Mouse (Mus musculus) cerebral cortex, adult 2 months (tissue): ENCODE data around the gene Tmem40.

Source experiments
- WGBS: fragments of 180-500 bp; shearing (Covaris S2); methylation state at CpG from one replicate; pipeline ENCODE4 v1.1.7; 2018; 5-methylcytosine and 5-hydroxymethylcytosine counted together

Gene Tmem40

GRCm38 (mm10) chr6:115761995-115762756 is at the start of gene Tmem40:
Gene Tmem40 (minus strand): TSS chr6:115762410.
- 11% methylated on average over 9 of the region's 9 CpGs for WGBS

DNA sequence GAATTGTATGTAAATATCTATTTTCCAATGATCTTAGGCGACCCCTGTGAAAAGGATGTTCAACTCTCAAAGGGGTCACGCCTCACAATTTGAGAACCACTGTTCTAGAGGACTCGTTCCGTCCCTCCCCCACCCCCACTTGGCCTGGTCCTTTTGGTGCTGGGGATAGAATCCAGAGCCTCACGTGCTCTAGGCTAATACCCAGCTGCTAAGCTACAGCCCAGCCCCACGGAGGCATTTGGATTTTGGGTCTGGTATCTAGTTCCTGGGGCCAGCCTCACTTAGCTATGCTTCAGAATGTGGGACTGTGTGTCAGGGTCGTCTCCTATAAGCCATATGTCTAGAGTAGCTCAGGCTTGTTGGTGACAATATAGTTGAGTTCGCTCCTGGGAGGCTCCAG is 49.4 kb upstream of the Tmem40 start:
- WGBS = 72% methylated on average over 8 of the region's 8 CpGs

DNA sequence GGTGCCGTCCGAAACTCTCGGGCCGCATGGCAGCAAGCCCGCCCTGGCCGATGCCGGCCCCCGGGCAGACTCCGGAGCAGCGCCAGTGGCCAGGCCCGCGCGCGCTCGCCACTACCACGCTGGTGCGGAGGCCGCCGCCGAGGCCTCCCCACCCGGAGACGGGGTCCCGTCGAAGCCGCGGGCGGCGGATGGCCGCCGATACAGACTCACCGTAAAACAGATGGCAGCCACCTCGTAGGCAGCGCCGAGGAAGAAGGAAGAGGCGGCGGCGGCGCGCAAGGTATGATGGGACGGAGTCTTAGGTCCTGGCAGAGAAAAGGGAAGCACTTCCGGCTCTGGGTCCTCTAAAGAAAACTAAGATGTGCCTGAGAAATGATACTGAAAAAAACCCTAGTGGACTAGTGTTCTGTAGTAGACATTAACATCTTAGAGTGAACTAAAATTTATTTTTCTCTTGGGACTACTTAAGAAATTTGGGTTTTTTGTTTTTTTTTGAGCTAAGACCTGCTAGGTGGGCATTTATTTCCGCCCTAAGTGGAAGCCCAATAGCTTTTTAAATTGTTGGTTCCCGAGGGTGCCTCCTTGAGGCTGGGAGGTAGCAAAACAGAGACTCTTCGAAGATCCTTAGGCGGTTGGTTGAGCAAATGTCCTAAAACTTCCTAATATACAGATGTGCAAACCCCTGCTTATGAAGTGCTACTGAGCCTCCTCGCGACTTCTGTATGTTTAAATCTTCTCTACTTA is 46.5 kb upstream of the Tmem40 start, which contains the start of gene Rpl32:
TSS of gene Rpl32 (minus strand) at position 260 of the 744 bp plus-strand sequence.
- under 1% methylated on average over 47 of the region's 47 CpGs for WGBS

DNA sequence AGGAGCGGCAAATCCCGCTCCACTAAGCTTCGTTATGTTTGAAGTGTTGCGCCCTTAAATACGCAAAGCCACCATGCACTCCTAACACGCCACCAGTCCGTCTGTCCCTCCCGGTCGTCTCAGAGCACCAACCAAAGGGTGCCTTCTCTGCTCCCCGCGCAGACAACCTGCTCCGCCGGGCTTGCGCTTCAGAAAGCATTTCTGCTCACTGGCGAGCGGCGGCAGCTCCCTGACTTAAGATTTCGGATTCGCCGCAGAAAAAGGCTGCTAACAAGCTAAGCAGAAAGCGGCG is 45.9 kb upstream of the Tmem40 start:
- 0% methylated on average over 22 of the region's 22 CpGs for WGBS

GRCm38 (mm10) chr6:115807464-115808195 is 45.4 kb upstream of the Tmem40 start:
- 5% methylated on average over 15 of the region's 15 CpGs for WGBS

- 63% methylated on average over 10 of the region's 10 CpGs for WGBS
Measured at GRCm38 (mm10) chr6:115804432-115805192, 42.4 kb upstream of the Tmem40 start.

- 43% methylated on average over 16 of the region's 16 CpGs for WGBS
Measured at GRCm38 (mm10) chr6:115803541-115804382, 41.6 kb upstream of the Tmem40 start.

DNA sequence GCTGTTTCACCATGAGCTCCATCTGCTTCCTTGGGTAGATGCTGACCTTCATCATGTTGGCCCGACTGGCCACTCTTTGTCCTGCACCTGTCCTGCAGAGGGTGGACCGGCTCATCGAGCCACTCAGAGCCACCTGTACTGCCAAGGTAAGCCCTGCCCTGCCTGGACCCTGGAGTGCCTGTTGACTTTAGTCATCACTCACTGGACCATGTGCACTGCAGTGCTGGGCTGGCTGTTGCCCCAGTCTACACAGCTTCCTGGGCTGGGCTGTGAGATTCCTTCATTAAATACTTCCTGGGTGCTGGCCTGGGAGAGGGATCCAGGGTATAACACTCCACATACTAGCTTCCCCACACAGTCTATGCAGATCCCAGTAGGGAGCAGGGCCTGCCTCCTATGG is 39.6 kb upstream of the Tmem40 start:
- 97% methylated on average over 3 of the region's 3 CpGs for WGBS

DNA sequence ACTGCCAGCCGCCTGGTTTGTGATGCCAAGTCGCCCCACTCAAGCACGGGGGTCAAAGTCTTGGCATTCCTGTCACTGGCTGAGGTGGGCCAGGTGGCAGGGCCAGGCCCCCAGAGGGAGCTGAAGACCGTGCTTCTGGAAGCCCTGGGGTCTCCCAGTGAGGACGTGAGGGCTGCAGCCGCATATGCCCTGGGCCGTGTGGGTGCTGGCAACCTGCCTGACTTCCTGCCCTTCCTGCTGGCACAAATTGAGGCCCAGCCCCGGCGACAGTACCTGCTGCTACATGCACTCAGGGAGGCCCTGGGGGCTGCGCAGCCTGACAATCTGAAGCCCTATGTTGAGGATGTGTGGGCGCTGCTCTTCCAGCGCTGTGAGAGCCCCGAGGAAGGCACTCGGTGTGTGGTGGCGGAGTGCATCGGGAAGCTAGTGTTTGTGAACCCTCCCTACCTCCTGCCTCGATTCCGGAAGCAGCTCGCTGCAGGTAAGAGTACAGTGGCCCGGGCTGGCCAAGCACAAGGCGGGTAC is 30.5 kb upstream of the Tmem40 start:
- 67% methylated on average over 21 of the region's 21 CpGs for WGBS

- WGBS = 72% methylated on average over 34 of the region's 34 CpGs
Measured at GRCm38 (mm10) chr6:115791842-115792686, 29.9 kb upstream of the Tmem40 start.

GRCm38 (mm10) chr6:115791016-115791415 is 28.8 kb upstream of the Tmem40 start:
- 88% methylated on average over 10 of the region's 10 CpGs for WGBS

DNA sequence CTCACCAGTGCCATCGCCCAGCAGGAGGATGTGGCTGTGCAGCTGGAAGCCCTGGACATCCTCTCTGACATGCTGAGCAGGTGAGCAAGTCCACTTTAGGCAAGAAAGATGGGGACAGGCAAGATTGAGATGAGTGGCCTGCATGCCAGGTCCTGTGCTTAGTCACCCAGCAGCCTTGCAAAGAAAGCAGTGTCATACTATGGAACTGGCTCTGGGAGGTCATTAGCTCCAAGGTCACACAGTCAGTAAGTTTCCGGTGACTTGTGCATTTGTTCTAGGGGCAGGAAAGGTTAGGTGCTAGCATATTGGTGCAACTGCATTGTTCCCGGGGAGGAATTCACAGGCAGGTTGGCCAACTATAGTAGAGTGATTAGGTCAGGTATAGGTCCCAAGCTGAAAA is 20.6 kb upstream of the Tmem40 start:
- 95% methylated on average over 3 of the region's 3 CpGs for WGBS

GRCm38 (mm10) chr6:115776363-115776762 is 14.2 kb upstream of the Tmem40 start:
- 62% methylated on average over 9 of the region's 9 CpGs for WGBS

DNA sequence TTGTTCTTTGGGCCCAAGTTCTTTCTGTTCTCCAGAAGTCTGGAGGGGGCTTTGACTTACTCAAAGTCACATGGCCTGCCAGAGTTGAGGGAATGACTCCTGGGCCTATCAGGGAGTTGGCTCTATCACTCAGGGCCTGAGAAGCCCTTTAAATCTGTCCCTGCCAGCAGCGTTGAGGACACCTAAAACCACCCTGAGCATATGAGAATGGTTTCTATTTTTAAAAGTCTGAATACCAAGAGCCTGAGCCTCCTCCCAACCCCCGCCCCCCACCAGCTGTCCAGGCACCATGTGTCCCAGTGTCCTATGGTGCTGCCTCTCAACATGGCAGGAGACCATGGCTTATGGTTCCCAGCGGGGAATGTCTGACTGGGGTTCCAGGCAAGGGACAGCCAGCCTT is 13.6 kb upstream of the Tmem40 start:
- WGBS = 62% methylated on average over 3 of the region's 3 CpGs

GRCm38 (mm10) chr6:115774501-115774921 is 12.3 kb upstream of the Tmem40 start, which contains the start of gene Cand2:
Gene Cand2 (plus strand): TSS chr6:115774538.
- 4% methylated on average over 22 of the region's 28 CpGs for WGBS

- 2% methylated on average over 14 of the region's 14 CpGs for WGBS
Measured at GRCm38 (mm10) chr6:115773966-115774413, 11.8 kb upstream of the Tmem40 start.

DNA sequence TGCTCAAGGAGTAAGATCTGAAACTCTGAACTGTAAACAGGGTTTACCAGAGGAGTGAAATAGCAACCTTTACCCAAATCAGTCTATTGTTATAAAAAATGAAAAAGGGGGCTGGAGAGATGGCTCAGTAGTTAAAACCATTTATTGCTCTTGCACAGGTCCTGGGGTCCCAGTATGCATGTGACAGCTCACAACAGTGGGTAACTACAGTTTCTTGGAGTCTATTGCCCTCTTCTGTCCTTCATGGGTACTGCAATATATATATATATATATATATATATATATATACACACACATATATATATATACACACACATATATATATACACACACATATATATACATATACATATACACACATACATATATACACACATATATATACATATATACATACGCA is 10.4 kb upstream of the Tmem40 start:
- WGBS = 69% methylated on average over 1 of the region's 1 CpGs

DNA sequence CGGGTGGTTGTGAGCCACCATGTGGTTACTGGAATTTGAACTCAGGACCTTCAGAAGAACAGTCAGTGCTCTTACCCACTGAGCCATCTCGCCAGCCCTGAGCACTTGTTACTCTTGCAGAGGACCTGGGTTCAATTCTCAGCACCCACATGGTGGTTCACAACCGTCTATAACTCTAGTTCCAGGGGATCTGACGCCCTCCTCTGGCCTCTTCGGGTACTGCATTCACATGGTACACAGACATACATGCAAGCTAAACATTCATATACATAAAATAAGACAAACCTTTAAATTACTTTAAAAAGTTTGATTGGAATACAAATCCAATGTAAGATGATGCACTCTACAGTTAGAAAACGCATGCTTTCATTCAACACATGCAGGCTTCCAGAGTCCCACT is 10.0 kb upstream of the Tmem40 start:
- 79% methylated on average over 6 of the region's 6 CpGs for WGBS

GRCm38 (mm10) chr6:115770852-115771251 is 8.6 kb upstream of the Tmem40 start:
- 90% methylated on average over 4 of the region's 4 CpGs for WGBS
